Mouse (Mus musculus) embryonic facial prominence, embryonic 13.5 days (tissue): ENCODE measurements at regions not wholly inside any gene's neighbourhood (a gene's known extent, or its start where the extent isn't known, plus 50 kb on each side); places are given as distances from the start of the nearest gene placed in this dataset.
A peak's percentile ranks its signal among the peaks of the same experiment; 100 is the strongest.

Source experiments
- ATAC-seq: fragments of 200-750 bp; cut with Nextera tagmentation; 2 replicates; pipeline ENCODE4 v1.8.0; 2017; ENCODE audit warnings: low read depth; ENCODE audit not compliant: insufficient number of reproducible peaks, insufficient read depth, low FRiP score, low TSS enrichment
- H3K27ac ChIP-seq: fragments of 300-500 bp; sonication (generic); 2 replicates; pipeline ENCODE4 v1.5.1; 2015; ENCODE audit warnings: moderate library complexity, mild to moderate bottlenecking, inconsistent platforms
- H3K27me3 ChIP-seq: fragments of 300-500 bp; sonication (generic); 2 replicates; pipeline ENCODE4 v1.6.1; 2015; ENCODE audit warnings: mild to moderate bottlenecking, inconsistent platforms
- H3K36me3 ChIP-seq: fragments of 300-500 bp; sonication (generic); 2 replicates; pipeline ENCODE4 v1.6.1; 2015; ENCODE audit warnings: mild to moderate bottlenecking, inconsistent platforms
- H3K4me1 ChIP-seq: fragments of 300-500 bp; sonication (generic); 2 replicates; pipeline ENCODE4 v1.6.1; 2015; ENCODE audit warnings: inconsistent platforms
- H3K4me2 ChIP-seq: fragments of 300-500 bp; sonication (generic); 2 replicates; pipeline ENCODE4 v1.6.1; 2015; ENCODE audit warnings: moderate library complexity, mild to moderate bottlenecking, inconsistent platforms
- H3K4me3 ChIP-seq: fragments of 300-500 bp; sonication (generic); 2 replicates; pipeline ENCODE4 v1.5.1; 2015; ENCODE audit warnings: mild to moderate bottlenecking, inconsistent platforms
- H3K9ac ChIP-seq: fragments of 300-500 bp; sonication (generic); 2 replicates; pipeline ENCODE4 v1.6.1; 2015; ENCODE audit warnings: mild to moderate bottlenecking, inconsistent platforms
- H3K9me3 ChIP-seq: fragments of 300-500 bp; sonication (generic); 2 replicates; pipeline ENCODE4 v1.6.1; 2016; ENCODE audit warnings: inconsistent platforms
- WGBS: fragments of 180-500 bp; shearing (Covaris S2); methylation state at CpG from one replicate; pipeline ENCODE4 v1.1.7; 2015; ENCODE audit warnings: mixed read lengths; 5-methylcytosine and 5-hydroxymethylcytosine counted together

DNA sequence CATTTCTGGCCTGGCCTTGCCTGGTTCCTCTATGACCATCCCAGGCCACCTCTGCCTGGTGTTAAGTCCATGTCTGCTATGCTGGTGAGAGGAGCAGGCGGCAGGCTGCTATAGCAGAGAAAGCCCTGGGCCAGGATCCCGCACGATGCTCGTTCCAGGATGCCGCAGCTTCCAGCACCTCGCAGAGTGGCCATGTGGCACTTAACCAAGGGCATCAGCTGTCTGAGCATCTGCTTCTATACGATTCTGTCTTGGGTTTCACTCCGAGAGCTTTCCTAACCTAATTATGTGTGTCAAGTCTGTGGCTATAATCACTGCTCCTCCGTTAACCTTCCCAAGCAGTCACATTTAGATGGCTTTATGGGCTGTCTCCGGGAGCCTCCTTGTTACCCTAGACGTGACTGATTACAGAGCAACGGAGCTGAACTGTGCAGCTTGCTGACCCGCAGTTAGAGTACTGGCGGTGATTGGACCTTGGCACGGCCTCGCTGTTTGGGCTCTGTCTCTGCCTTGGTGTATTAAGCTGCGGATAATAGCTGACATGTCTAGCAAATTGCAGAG is 64.4 kb downstream of the Ackr3 start:
- no peak overlapping the region for H3K4me3 ChIP-seq
- WGBS: 22% methylated on average over 17 of the region's 17 CpGs
- ATAC-seq: 0 out of 2 replicates have a peak, but pooled peaks have one; percentile 62
- peak overlapping the region; percentile 30; the same call in 1 of the 2 replicates for H3K4me2 ChIP-seq
- peaks cover 44% of the 10 kb centered on the region for H3K4me1 ChIP-seq
- H3K9ac ChIP-seq: no peak overlapping the region
- no peaks in the 10 kb centered on the region for H3K36me3 ChIP-seq
- peak overlapping the region; percentile 77 for H3K27ac ChIP-seq
- no peaks in the 10 kb centered on the region for H3K9me3 ChIP-seq
- H3K27me3 ChIP-seq: peaks cover 3% of the 10 kb centered on the region; the same call in 1 of the 2 replicates

DNA sequence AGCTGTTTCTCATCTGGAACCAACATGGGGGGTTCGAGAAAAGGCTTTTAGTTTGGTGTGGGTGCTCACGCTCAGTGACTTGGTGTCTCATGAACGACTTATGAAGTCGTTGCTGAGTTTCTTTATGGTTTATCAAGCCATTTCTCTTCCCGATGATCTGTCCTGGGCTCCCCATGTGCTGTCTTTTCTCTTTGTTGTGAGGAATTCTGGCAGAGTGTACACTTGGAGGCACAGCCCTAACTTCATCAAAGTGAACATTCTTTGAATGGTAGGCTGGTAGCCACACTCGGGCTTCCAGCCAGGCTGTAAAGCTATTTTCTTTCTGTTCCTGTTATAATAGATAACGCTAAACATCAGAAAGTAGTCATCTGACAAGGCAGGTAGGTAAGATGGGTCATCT is 65.2 kb downstream of the Ackr3 start:
- H3K4me3 ChIP-seq: no peak overlapping the region
- H3K9ac ChIP-seq: no peak overlapping the region
- H3K27me3 ChIP-seq: peaks cover 3% of the 10 kb centered on the region; the same call in 1 of the 2 replicates
- H3K4me1 ChIP-seq: peaks cover 50% of the 10 kb centered on the region
- H3K4me2 ChIP-seq: peak overlapping the region; percentile 30; the same call in 1 of the 2 replicates
- 50% methylated on average over 7 of the region's 7 CpGs for WGBS
- H3K27ac ChIP-seq: peak overlapping the region; percentile 77
- no peak for ATAC-seq
- H3K9me3 ChIP-seq: no peaks in the 10 kb centered on the region
- no peaks in the 10 kb centered on the region for H3K36me3 ChIP-seq

DNA sequence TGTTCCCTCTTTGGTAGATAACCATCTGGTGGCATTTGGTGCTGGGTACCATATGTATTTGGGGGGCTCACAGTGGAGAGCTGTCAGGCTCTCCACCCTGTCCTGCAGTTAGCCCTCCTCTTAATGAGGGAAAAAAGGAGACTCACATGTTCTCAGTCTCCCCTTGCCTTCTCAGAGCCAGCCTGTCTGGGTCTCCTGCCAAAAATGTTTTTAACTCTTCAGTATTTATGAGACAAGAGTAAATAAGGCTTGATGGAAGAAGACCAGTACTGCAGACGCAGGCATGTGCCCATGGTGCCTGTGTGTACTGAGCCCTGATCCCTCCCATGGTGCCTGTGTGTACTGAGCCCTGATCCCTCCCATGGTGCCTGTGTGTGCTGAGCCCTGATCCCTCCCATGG is 66.1 kb downstream of the Ackr3 start:
- no peak for ATAC-seq
- Histone ChIP-seq H3K4me1 (peaks cover 50% of the 10 kb centered on the region), H3K27ac (peak overlapping the region; percentile 77), H3K4me2 (no peak overlapping the region), H3K9ac (no peak overlapping the region), H3K27me3 (peaks cover 3% of the 10 kb centered on the region; the same call in 1 of the 2 replicates), H3K36me3 (no peaks in the 10 kb centered on the region), H3K4me3 (no peak overlapping the region), H3K9me3 (no peaks in the 10 kb centered on the region)
- WGBS: 64% methylated on average over 1 of the region's 1 CpGs

DNA sequence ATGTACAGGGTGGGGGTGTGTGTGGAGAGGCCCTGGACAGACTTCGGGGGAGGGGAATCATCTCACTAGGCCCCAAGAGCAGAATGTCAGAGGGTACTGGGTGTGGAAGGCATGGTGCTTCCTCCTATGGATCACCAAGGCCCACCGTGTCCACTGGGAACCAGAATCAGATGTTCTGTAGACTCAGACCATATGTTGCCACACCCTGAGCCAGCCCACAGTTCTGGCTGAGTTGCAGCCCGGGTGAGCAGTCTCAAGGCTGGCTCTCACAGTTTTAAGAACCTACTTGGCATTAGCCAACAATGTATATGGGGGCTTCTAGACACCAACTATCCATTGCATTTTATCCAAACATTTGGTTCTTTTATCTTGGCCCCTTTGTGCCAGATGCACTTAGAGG is 67.5 kb downstream of the Ackr3 start:
- Histone ChIP-seq H3K27me3 (peaks cover 3% of the 10 kb centered on the region; the same call in 1 of the 2 replicates), H3K4me3 (no peak overlapping the region), H3K4me1 (peaks cover 50% of the 10 kb centered on the region), H3K27ac (0 out of 2 replicates have a peak overlapping the region, but pooled peaks have one; percentile 12), H3K4me2 (no peak overlapping the region), H3K36me3 (no peaks in the 10 kb centered on the region), H3K9ac (no peak overlapping the region), H3K9me3 (no peaks in the 10 kb centered on the region)
- no peak for ATAC-seq
- 61% methylated on average over 3 of the region's 3 CpGs for WGBS

DNA sequence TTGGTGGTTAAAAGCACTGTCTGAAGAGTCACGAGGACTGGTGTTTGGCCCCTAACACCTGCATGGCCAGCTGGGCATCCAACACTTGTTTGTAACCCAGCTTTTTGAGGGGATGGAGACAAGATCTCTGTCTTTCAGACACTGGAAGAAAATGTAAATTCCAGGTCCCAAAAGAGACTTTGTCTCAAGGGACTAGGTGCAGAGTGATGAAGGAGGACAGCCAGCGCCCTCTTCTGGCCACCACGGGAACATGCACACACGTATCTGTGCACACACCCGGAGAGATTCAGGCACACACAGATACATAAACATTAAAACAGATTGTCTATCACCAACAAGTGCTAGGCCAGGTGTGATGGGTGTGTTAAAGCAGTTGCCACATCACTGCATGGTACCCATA is 68.6 kb downstream of the Ackr3 start:
- no peaks in the 10 kb centered on the region for H3K36me3 ChIP-seq
- ATAC-seq: no peak
- 93% methylated on average over 5 of the region's 5 CpGs for WGBS
- H3K27ac ChIP-seq: peak overlapping the region; percentile 78
- H3K27me3 ChIP-seq: no peaks in the 10 kb centered on the region
- no peak overlapping the region for H3K4me2 ChIP-seq
- no peak overlapping the region for H3K4me3 ChIP-seq
- H3K9ac ChIP-seq: no peak overlapping the region
- H3K9me3 ChIP-seq: no peaks in the 10 kb centered on the region
- peaks cover 59% of the 10 kb centered on the region for H3K4me1 ChIP-seq

DNA sequence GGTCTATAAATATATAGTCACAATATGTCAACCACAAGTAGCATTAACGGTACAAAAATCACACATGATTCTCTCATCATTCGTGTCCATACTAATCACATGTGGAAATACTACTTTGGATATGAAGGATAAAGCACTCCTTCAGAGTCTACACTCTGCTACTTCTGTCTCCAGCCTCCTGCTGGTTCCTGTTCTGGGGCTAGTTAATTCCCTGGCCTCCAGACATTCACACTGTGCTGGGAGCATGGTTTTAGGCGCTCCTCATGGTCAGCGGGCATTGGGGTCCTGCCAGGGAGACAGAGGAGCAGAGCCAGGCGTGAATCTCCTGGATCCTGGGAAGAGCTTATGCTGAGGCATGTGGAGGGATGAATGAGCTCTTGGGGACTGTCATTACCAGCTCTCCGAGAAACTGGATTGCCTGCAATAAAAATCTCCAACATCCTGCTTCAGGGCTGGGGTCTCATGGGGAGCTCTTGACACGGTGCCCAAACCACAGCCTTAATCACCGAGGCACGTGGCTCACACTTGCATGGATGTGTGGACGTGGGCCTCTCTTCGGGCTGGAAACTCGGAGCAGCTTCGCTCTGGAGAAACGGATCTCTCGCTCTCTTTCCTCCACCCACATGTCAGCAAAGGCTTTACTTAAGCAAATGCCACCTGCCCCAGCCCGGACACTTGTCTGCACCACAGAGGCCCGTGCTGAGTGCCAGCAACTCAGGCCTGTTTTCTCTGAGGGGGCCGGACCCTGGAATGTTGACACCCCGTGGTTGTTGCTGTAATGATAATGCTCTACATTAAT is 69.2 kb downstream of the Ackr3 start:
- Histone ChIP-seq H3K4me3 (no peak overlapping the region), H3K36me3 (no peaks in the 10 kb centered on the region), H3K9ac (no peak overlapping the region), H3K27me3 (no peaks in the 10 kb centered on the region), H3K4me1 (peaks cover 60% of the 10 kb centered on the region), H3K4me2 (peak overlapping the region; percentile 18; the same call in 1 of the 2 replicates), H3K27ac (peak overlapping the region; percentile 78), H3K9me3 (no peaks in the 10 kb centered on the region)
- no peak for ATAC-seq
- WGBS: 45% methylated on average over 19 of the region's 19 CpGs

DNA sequence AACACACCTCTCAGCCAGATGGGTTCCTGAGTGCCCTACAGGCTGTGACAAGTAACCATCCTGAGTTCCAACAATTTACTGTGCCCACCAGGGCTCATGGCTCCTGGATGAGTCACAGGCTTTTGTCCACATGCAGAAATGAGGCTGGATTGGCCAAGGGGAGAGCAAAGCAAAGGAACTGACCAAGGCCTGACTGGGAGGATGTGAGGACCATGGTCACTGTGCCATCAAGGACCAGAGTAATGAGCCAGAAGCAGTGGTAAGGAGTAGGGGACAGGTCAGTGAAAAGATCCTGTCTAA is 69.8 kb downstream of the Ackr3 start:
- peak overlapping the region; percentile 78 for H3K27ac ChIP-seq
- no peaks in the 10 kb centered on the region for H3K27me3 ChIP-seq
- no peaks in the 10 kb centered on the region for H3K9me3 ChIP-seq
- peaks cover 60% of the 10 kb centered on the region for H3K4me1 ChIP-seq
- no peak for ATAC-seq
- no peak overlapping the region for H3K4me3 ChIP-seq
- no peak overlapping the region for H3K9ac ChIP-seq
- H3K36me3 ChIP-seq: no peaks in the 10 kb centered on the region
- H3K4me2 ChIP-seq: no peak overlapping the region; the same call in 1 of the 2 replicates

DNA sequence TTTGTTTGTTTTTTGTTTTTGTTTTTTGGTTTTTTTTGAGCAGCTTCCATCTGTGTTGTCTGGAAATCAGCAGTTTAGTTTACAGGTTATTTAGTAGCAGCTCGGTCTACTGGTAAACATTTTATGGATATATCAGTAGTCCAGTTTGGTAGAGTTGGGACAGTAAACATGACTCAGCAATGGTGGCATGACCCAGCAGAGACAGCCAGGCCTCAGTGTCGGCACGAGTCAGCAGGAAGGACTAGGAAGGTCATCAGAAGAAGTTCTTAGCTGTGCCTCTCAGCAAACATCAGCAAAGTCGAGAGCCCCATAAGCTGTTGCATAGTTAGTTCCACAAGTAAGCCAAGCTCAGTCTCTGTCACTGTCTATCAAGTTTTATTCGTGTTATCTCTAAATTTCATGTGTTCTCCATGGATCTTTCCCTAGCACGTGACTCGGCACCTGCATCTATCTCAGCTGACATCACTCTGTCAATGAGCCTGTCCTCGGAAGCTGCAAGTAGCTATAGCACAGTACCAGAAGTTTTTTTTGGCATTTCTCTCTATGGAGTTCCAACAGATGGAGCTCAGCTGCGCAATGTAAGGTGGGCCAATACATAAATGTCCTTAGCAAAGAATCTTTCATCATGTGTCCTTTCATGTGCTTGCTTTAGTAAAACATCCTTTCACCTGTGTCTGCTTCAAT is 71.3 kb downstream of the Ackr3 start:
- Histone ChIP-seq H3K9me3 (no peaks in the 10 kb centered on the region), H3K27me3 (no peaks in the 10 kb centered on the region)
- ATAC-seq: no peak

DNA sequence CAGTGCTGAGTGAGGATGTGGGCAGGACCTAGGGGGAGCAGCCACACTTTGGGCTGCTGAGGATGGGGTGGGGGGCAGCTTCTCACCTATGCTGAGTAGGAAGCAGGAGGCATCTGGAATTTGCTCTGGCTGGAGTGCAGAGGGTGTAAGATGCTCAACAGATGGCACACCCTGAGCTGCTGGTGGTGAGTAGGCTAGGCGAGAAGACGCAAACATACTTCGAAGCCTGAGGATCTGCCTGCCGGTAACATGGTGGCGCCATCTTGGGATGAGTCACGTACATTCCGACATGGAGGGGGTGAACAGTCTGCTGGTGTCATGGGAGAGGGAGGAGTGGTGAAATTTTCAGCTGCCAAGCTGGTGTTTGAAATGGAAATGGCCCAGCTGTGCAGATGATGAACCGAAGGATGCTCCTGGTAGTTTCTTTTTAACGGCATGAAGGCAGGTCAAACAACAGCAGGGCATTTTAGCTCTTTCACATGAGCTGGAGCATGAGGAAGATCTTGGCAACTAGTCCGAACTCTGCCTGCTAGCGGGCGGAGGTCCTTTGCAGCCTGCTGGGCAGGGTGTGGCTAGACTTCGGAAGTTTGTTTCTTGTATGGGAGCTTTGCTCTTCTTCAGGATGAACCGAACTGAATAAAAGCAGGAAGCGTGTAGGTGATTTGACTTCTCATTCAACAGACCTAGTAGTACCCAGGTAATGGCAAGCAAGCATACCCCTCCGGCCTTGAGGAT is 72.2 kb downstream of the Ackr3 start:
- peaks cover 64% of the 10 kb centered on the region for H3K4me1 ChIP-seq
- ATAC-seq: no peak

More for the DNA sequence above, 71.3 kb downstream of the Ackr3 start:
- Histone ChIP-seq H3K9ac (no peak overlapping the region), H3K4me3 (no peak overlapping the region), H3K4me1 (peaks cover 64% of the 10 kb centered on the region), H3K36me3 (no peaks in the 10 kb centered on the region), H3K4me2 (no peak overlapping the region), H3K27ac (no peak overlapping the region)
- 91% methylated on average over 9 of the region's 9 CpGs for WGBS

DNA sequence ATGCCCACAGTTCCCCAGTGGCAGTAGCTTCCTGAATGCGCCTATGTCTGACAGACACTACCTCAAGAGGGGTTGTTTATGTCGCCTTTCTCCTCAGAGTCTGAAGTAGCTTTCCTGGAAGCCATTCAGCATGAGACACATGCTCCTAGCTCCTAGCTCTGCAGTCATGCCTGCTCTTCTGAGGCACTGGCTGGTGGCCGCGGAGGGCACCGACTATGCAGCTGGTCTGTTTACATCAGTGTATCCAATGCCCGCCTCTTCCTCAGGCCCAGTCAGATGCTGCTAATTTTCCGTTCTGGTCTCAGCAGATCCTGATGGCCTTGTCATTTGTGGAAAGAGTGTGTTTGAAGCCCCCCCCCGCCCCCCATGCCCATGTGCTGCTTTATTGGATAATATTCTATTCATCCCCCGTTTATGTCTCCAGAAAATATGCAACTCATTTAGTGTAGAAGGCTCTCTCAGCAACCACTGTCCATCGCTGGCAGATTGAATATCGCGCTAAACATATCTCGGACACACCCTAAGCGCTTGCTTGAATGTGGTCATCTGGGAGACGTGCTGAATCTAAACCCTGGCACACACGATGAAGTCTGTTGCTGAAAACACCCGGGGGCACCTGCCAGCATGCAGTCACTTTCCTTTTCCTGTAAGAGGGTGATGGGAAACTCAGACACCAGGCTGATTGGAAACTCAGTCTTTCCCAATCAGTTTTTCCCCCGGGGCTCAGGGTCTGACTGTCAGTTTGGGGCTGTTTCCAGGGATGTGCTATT is 73.9 kb downstream of the Ackr3 start:
- Histone ChIP-seq H3K4me1 (peaks cover 58% of the 10 kb centered on the region), H3K27ac (peak overlapping the region; percentile 84), H3K27me3 (no peaks in the 10 kb centered on the region), H3K9ac (no peak overlapping the region), H3K9me3 (no peaks in the 10 kb centered on the region), H3K4me3 (no peak overlapping the region), H3K36me3 (no peaks in the 10 kb centered on the region), H3K4me2 (no peak overlapping the region)
- WGBS: 60% methylated on average over 18 of the region's 18 CpGs
- ATAC-seq: no peak

More for the DNA sequence above, 72.2 kb downstream of the Ackr3 start:
- Histone ChIP-seq H3K36me3 (no peaks in the 10 kb centered on the region), H3K27me3 (no peaks in the 10 kb centered on the region), H3K4me2 (no peak overlapping the region), H3K4me3 (no peak overlapping the region), H3K27ac (peak overlapping the region; percentile 84; the same call in 1 of the 2 replicates), H3K9ac (no peak overlapping the region), H3K9me3 (no peaks in the 10 kb centered on the region)
- 80% methylated on average over 16 of the region's 16 CpGs for WGBS
